ENCODE assay signal across 25 mouse cellular contexts in genomic region chr10:63239848-63240247, GRCm38 (mm10). TPM values are rescaled to one million over a fixed set of nuclear protein-coding genes. Genes with fewer than 3 reads are reported as not detected.
"Had no signal": no experiment of that assay in that cellular context is flagged by ENCODE, and none has a peak within 500 bp of the region (broad histone marks: within the 10 kb centered on the region; RNA-seq: fewer than 3 reads in every experiment).

No protein-coding gene starts in this region.

- H3K9me3 ChIP-seq: heart, embryonic 10.5 days; heart, embryonic 12.5 days; hindbrain, embryonic 12.5 days; intestine, embryonic 15.5 days; limb, embryonic 13.5 days; limb, embryonic 15.5 days had no signal

- H3K27ac ChIP-seq: gastrocnemius, adult 2 months; heart, embryonic 10.5 days; hindbrain, embryonic 10.5 days; hindbrain, embryonic 12.5 days; hindbrain, embryonic 14.5 days; intestine, embryonic 15.5 days; layer of hippocampus, adult 2 months; left cerebral cortex, adult 2 months; limb, embryonic 13.5 days; limb, embryonic 15.5 days; liver, embryonic 13.5 days had no signal

- H3K9ac ChIP-seq: heart, embryonic 12.5 days; hindbrain, embryonic 12.5 days; hindbrain, embryonic 14.5 days; intestine, embryonic 15.5 days; limb, embryonic 13.5 days; limb, embryonic 15.5 days; liver, embryonic 13.5 days had no signal

- H3K4me2 ChIP-seq: heart, embryonic 12.5 days; hindbrain, embryonic 12.5 days; hindbrain, embryonic 14.5 days; intestine, embryonic 15.5 days; limb, embryonic 13.5 days; limb, embryonic 15.5 days; liver, embryonic 13.5 days had no signal

- DNase-seq: gastrocnemius, adult 2 months; gastrocnemius, postnatal 10 days; gastrocnemius, postnatal 25 days; heart, postnatal 10 days; heart, postnatal 4 days; kidney, adult 18-20 months; kidney, adult 8-10 months; kidney, postnatal 10 days; kidney, postnatal 25 days; kidney, postnatal 4 days; liver, embryonic 13.5 days had no signal

- H3K36me3 ChIP-seq: heart, embryonic 10.5 days; heart, embryonic 12.5 days; hindbrain, embryonic 10.5 days; hindbrain, embryonic 12.5 days; intestine, embryonic 15.5 days; limb, embryonic 13.5 days; limb, embryonic 15.5 days; liver, embryonic 13.5 days had no signal

- H3K27me3 ChIP-seq: hindbrain, embryonic 12.5 days; intestine, embryonic 15.5 days; limb, embryonic 13.5 days; limb, embryonic 15.5 days; liver, embryonic 13.5 days had no signal

- H3K4me3 ChIP-seq: gastrocnemius, adult 2 months; heart, embryonic 10.5 days; heart, embryonic 12.5 days; hindbrain, embryonic 10.5 days; hindbrain, embryonic 12.5 days; intestine, embryonic 15.5 days; layer of hippocampus, adult 2 months; left cerebral cortex, adult 2 months; limb, embryonic 13.5 days; limb, embryonic 15.5 days; liver, embryonic 13.5 days had no signal

RNA-seq across cellular contexts. Expression of gene Mypn, which starts 36.1 kb away (rescaled TPM):
- total RNA-seq: granulocyte monocyte progenitor cell, adult 5-6 weeks had no signal
- polyA plus RNA-seq: inflammation-experienced regulatory T-cells, adult 6 months; kidney, embryonic 14.5 days; liver, adult 2 months had no signal
